Mouse (Mus musculus) cerebellum, adult 2 months (tissue): Measurements from ENCODE around the gene Fgfr2. TPM values are rescaled to one million over a fixed set of nuclear protein-coding genes. Genes with fewer than 3 reads are reported as not detected.

Experiments
- DNase-seq, 2 experiments: peaks; one replicate each; pipeline ENCODE4 v3.0.0; 2021
- H3K27ac ChIP-seq: fragments of 200-500 bp; 2 replicates; pipeline ENCODE4 v1.5.1; 2012; ENCODE audit warnings: low read length, control low read depth, inconsistent platforms; ENCODE audit not compliant: insufficient read depth
- H3K27me3 ChIP-seq: fragments of 200-500 bp; 2 replicates; pipeline ENCODE4 v1.6.1; 2012; ENCODE audit warnings: inconsistent platforms, mild to moderate bottlenecking, low read length, moderate library complexity; ENCODE audit not compliant: control insufficient read depth, insufficient read depth
- H3K4me1 ChIP-seq: fragments of 200-500 bp; 2 replicates; pipeline ENCODE4 v1.6.1; 2011; ENCODE audit warnings: low read length; ENCODE audit not compliant: control insufficient read depth, insufficient read depth
- H3K4me3 ChIP-seq: fragments of 200-500 bp; replicated peaks from 2 replicates; pipeline ENCODE3; 2011; ENCODE audit warnings: mild to moderate bottlenecking, low read depth, low read length, control low read depth; ENCODE audit not compliant: insufficient read depth
- CTCF ChIP-seq: fragments of 200-500 bp; IDR thresholded peaks from 2 replicates; pipeline ENCODE4 v1.5.1; 2011; ENCODE audit warnings: low read depth, mild to moderate bottlenecking, control low read depth, low read length, moderate library complexity, borderline replicate concordance; ENCODE audit not compliant: insufficient read depth
- POLR2A ChIP-seq: fragments of 200-500 bp; IDR thresholded peaks from 2 replicates; pipeline ENCODE4 v1.6.1; 2011; ENCODE audit warnings: low read length, control low read depth, borderline replicate concordance; ENCODE audit not compliant: insufficient read depth
- WGBS: fragments of 180-500 bp; shearing (Covaris S2); methylation state at CpG from one replicate; pipeline ENCODE4 v1.1.7; 2018; 5-methylcytosine and 5-hydroxymethylcytosine counted together
- polyA plus RNA-seq: library from polyadenylated mRNA; depleted of rRNA; stranded (reverse); fragments of >200 nt; gene quantifications from 2 replicates; pipeline ENCODE4 v1.2.3, GENCODE M21; 2012

Gene Fgfr2
- polyA plus RNA-seq, 1 experiment: 95.3 TPM

- no peaks in the 10 kb centered on the region; the same call in 1 of the 2 replicates for H3K4me1 ChIP-seq
- no peaks in the 10 kb centered on the region for H3K27me3 ChIP-seq
- no peak overlapping the region for H3K4me3 ChIP-seq
- DNase-seq: no peak
- no peak overlapping the region for H3K27ac ChIP-seq
- TF ChIP-seq POLR2A (no peak), CTCF (no peak)
- WGBS: 67% methylated on average over 1 of the region's 1 CpGs
Observed at GRCm38 (mm10) chr7:130560933-130561332, 2562.2 kb downstream of the Fgfr2 start.

- Histone ChIP-seq H3K4me3 (no peak overlapping the region), H3K27me3 (no peaks in the 10 kb centered on the region), H3K4me1 (peaks cover 16% of the 10 kb centered on the region), H3K27ac (no peak overlapping the region)
- no peak for DNase-seq
- TF ChIP-seq CTCF: no peak
- no peak for TF ChIP-seq POLR2A
- WGBS: 83% methylated on average over 4 of the region's 4 CpGs
Observed at GRCm38 (mm10) chr7:130558592-130558991, 2564.6 kb downstream of the Fgfr2 start.

- peaks cover 28% of the 10 kb centered on the region for H3K4me1 ChIP-seq
- no peaks in the 10 kb centered on the region for H3K27me3 ChIP-seq
- H3K4me3 ChIP-seq: no peak overlapping the region
- TF ChIP-seq POLR2A: no peak
- no peak for TF ChIP-seq CTCF
- WGBS: 34% methylated on average over 5 of the region's 5 CpGs
- H3K27ac ChIP-seq: no peak overlapping the region
- DNase-seq: peak; percentile 25 to 40
Observed at GRCm38 (mm10) chr7:130555597-130555996, 2567.6 kb downstream of the Fgfr2 start.

GRCm38 (mm10) chr7:130553321-130553720 is 2569.8 kb downstream of the Fgfr2 start:
- H3K4me1 ChIP-seq: peaks cover 28% of the 10 kb centered on the region; the same call in 1 of the 2 replicates
- no peaks in the 10 kb centered on the region for H3K27me3 ChIP-seq
- H3K4me3 ChIP-seq: peak overlapping the region; percentile 30
- TF ChIP-seq POLR2A (no peak), CTCF (no peak)
- WGBS: 8% methylated on average over 4 of the region's 4 CpGs
- peak overlapping the region; percentile 63 for H3K27ac ChIP-seq
- DNase-seq: peak; percentile 64 to 79

- 29% methylated on average over 5 of the region's 5 CpGs for WGBS
- Histone ChIP-seq H3K27me3 (no peaks in the 10 kb centered on the region), H3K4me1 (peaks cover 28% of the 10 kb centered on the region; the same call in 1 of the 2 replicates), H3K4me3 (peak overlapping the region; percentile 24), H3K27ac (peak overlapping the region; percentile 63)
- TF ChIP-seq CTCF: no peak
- peak; percentile 34; the same call in 1 of the 2 replicates for TF ChIP-seq POLR2A
- peak; percentile 76 to 83 for DNase-seq
Observed at GRCm38 (mm10) chr7:130552780-130553179, 2570.4 kb downstream of the Fgfr2 start.

GRCm38 (mm10) chr7:130547635-130548175 is 2575.4 kb downstream of the Fgfr2 start:
- no peak for DNase-seq
- Histone ChIP-seq H3K27me3 (no peaks in the 10 kb centered on the region), H3K4me3 (no peak overlapping the region), H3K4me1 (peaks cover 10% of the 10 kb centered on the region; the same call in 1 of the 2 replicates), H3K27ac (no peak overlapping the region)
- TF ChIP-seq POLR2A (no peak), CTCF (no peak)
- 87% methylated on average over 12 of the region's 12 CpGs for WGBS

GRCm38 (mm10) chr7:130546791-130547484 is 2576.2 kb downstream of the Fgfr2 start:
- H3K27me3 ChIP-seq: no peaks in the 10 kb centered on the region
- under 1% methylated on average over 84 of the region's 84 CpGs for WGBS
- peak overlapping the region; percentile 87 for H3K4me3 ChIP-seq
- peaks cover 4% of the 10 kb centered on the region; the same call in 1 of the 2 replicates for H3K4me1 ChIP-seq
- peak; percentile 95 for DNase-seq
- peak; percentile 77 for TF ChIP-seq POLR2A
- peak; percentile 78 for TF ChIP-seq CTCF
- H3K27ac ChIP-seq: peak overlapping the region; percentile 93

- Histone ChIP-seq H3K4me1 (peaks cover 4% of the 10 kb centered on the region; the same call in 1 of the 2 replicates), H3K27me3 (no peaks in the 10 kb centered on the region), H3K27ac (peak overlapping the region; percentile 93), H3K4me3 (peak overlapping the region; percentile 87)
- no peak for DNase-seq
- under 1% methylated on average over 7 of the region's 7 CpGs for WGBS
- TF ChIP-seq POLR2A: no peak
- TF ChIP-seq CTCF: no peak
Observed at GRCm38 (mm10) chr7:130546421-130546790, 2576.7 kb downstream of the Fgfr2 start.
